Mouse (Mus musculus): Measurements from ENCODE around the gene Palmd.

Gene Palmd

GRCm38 (mm10) chr3:116892206-116892563 is 76.6 kb downstream of the Palmd start:
- DNase-seq (ENCODE audit: low spot score), result no peak

GRCm38 (mm10) chr3:116891436-116892205 is 77.2 kb downstream of the Palmd start:
- no peak for DNase-seq (ENCODE audit: low spot score)

- DNase-seq (ENCODE audit: low spot score), result no peak
Observed at GRCm38 (mm10) chr3:116890576-116890975, 78.2 kb downstream of the Palmd start.

GRCm38 (mm10) chr3:116889358-116889757 is 79.4 kb downstream of the Palmd start:
- no peak for DNase-seq (ENCODE audit: low spot score)

GRCm38 (mm10) chr3:116884941-116885340 is 83.8 kb downstream of the Palmd start:
- DNase-seq (ENCODE audit: low spot score), result no peak

- no peak for DNase-seq (ENCODE audit: low spot score)
Observed at GRCm38 (mm10) chr3:116882221-116882960, 86.4 kb downstream of the Palmd start.

- no peak for DNase-seq (ENCODE audit: low spot score)
Observed at GRCm38 (mm10) chr3:116870372-116870771, 98.4 kb downstream of the Palmd start.

All from adipocyte (in vitro differentiated cells).